Mouse (Mus musculus) forebrain, embryonic 10.5 days (tissue): ENCODE measurements around the gene Agap2. TPM values are rescaled to one million over a fixed set of nuclear protein-coding genes. Genes with fewer than 3 reads are reported as not detected.

Source experiments
- DNase-seq: peaks from one replicate; pipeline ENCODE4 v3.0.0-alpha.2; 2017; ENCODE audit warnings: low spot score; ENCODE audit errors: extremely low spot score
- H3K27ac ChIP-seq: fragments of 300-500 bp; sonication (generic); 2 replicates; pipeline ENCODE4 v1.5.1; 2016; ENCODE audit warnings: mild to moderate bottlenecking
- H3K27me3 ChIP-seq: fragments of 300-500 bp; sonication (generic); 2 replicates; pipeline ENCODE4 v1.6.1; 2016; ENCODE audit warnings: mild to moderate bottlenecking; ENCODE audit not compliant: poor library complexity, severe bottlenecking
- H3K36me3 ChIP-seq: fragments of 300-500 bp; sonication (generic); replicated peaks from 2 replicates; pipeline ENCODE4 v1.6.1; 2016; ENCODE audit warnings: mild to moderate bottlenecking, moderate library complexity
- H3K4me1 ChIP-seq: fragments of 300-500 bp; sonication (generic); 2 replicates; pipeline ENCODE4 v1.6.1; 2016
- H3K4me3 ChIP-seq: fragments of 300-500 bp; sonication (generic); 2 replicates; pipeline ENCODE4 v1.5.1; 2016; ENCODE audit warnings: mild to moderate bottlenecking, moderate library complexity
- H3K9me3 ChIP-seq: fragments of 300-500 bp; sonication (generic); 2 replicates; pipeline ENCODE4 v1.6.1; 2016; ENCODE audit warnings: mild to moderate bottlenecking, moderate library complexity
- whole genome bisulfite sequencing: fragments of 180-500 bp; shearing (Covaris S2); methylation state at CpG from one replicate; pipeline ENCODE4 v1.1.7; 2016; 5-methylcytosine and 5-hydroxymethylcytosine counted together
- polyA plus RNA-seq: library from polyadenylated mRNA; unstranded; fragments of >200 nt; fragmentation: Nextera tagmentation; extraction: Ambion mirVana; gene quantifications from 2 replicates; pipeline ENCODE4 v1.2.1, GENCODE M21; 2016

Agap2 gene
- polyA plus RNA-seq, 1 experiment from 2014 or later: 0.10 TPM

DNA sequence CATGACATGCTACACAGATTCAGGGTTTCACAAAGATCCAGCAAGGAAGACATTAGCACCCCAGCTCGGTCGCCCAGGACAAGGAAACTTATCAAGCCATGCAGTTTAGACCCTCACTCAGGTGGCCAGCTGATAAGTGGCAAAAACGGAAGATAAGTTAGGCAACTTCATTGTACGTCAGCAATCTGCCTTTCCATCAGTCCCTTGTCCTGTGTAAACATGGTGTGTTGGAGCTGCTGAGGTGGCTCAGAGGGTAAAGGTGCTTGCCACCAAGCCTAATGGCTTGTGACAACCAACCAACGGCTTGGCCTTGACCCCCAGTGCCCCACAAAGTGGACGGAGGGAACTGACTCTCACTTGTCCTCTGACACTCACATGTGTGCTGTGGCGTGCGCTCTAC, 25.3 kb downstream of the Agap2 start:
- Histone ChIP-seq H3K36me3 (peaks cover 58% of the 10 kb centered on the region), H3K27me3 (no peaks in the 10 kb centered on the region), H3K9me3 (no peaks in the 10 kb centered on the region), H3K4me1 (no peaks in the 10 kb centered on the region), H3K4me3 (no peak overlapping the region), H3K27ac (no peak overlapping the region)
- no peak for DNase-seq
- WGBS: 90% methylated on average over 8 of the region's 8 CpGs

- Histone ChIP-seq H3K27ac (no peak overlapping the region), H3K4me3 (no peak overlapping the region), H3K4me1 (no peaks in the 10 kb centered on the region), H3K9me3 (no peaks in the 10 kb centered on the region), H3K36me3 (peaks cover 55% of the 10 kb centered on the region), H3K27me3 (no peaks in the 10 kb centered on the region)
- WGBS: 91% methylated on average over 6 of the region's 6 CpGs
- DNase-seq: no peak
Observed at GRCm38 (mm10) chr10:127101151-127101550, 26.1 kb downstream of the Agap2 start.

GRCm38 (mm10) chr10:127103631-127104030, 28.5 kb downstream of the Agap2 start:
- Histone ChIP-seq H3K27me3 (no peaks in the 10 kb centered on the region), H3K9me3 (no peaks in the 10 kb centered on the region), H3K4me1 (no peaks in the 10 kb centered on the region), H3K36me3 (peaks cover 42% of the 10 kb centered on the region), H3K27ac (no peak overlapping the region), H3K4me3 (no peak overlapping the region)
- no peak for DNase-seq
- 87% methylated on average over 7 of the region's 7 CpGs for WGBS

- DNase-seq: no peak
- H3K36me3 ChIP-seq: peaks cover 33% of the 10 kb centered on the region
- H3K27me3 ChIP-seq: no peaks in the 10 kb centered on the region
- WGBS: 92% methylated on average over 16 of the region's 16 CpGs
- no peaks in the 10 kb centered on the region for H3K9me3 ChIP-seq
- no peaks in the 10 kb centered on the region for H3K4me1 ChIP-seq
- no peak overlapping the region for H3K4me3 ChIP-seq
- no peak overlapping the region for H3K27ac ChIP-seq
Observed at GRCm38 (mm10) chr10:127107563-127108261, 32.6 kb downstream of the Agap2 start.

GRCm38 (mm10) chr10:127108262-127108583, 33.1 kb downstream of the Agap2 start:
- no peaks in the 10 kb centered on the region for H3K27me3 ChIP-seq
- DNase-seq: no peak
- no peak overlapping the region for H3K4me3 ChIP-seq
- H3K9me3 ChIP-seq: no peaks in the 10 kb centered on the region
- peaks cover 38% of the 10 kb centered on the region for H3K36me3 ChIP-seq
- no peaks in the 10 kb centered on the region for H3K4me1 ChIP-seq
- H3K27ac ChIP-seq: no peak overlapping the region
- 88% methylated on average over 3 of the region's 3 CpGs for WGBS

GRCm38 (mm10) chr10:127111001-127111887, 36.2 kb downstream of the Agap2 start:
- DNase-seq: no peak
- WGBS: 91% methylated on average over 15 of the region's 15 CpGs
- Histone ChIP-seq H3K36me3 (peaks cover 33% of the 10 kb centered on the region), H3K27ac (no peak overlapping the region), H3K4me3 (no peak overlapping the region), H3K9me3 (no peaks in the 10 kb centered on the region), H3K4me1 (no peaks in the 10 kb centered on the region), H3K27me3 (no peaks in the 10 kb centered on the region)

- no peak for DNase-seq
- Histone ChIP-seq H3K27ac (no peak overlapping the region), H3K4me3 (no peak overlapping the region), H3K4me1 (no peaks in the 10 kb centered on the region), H3K9me3 (no peaks in the 10 kb centered on the region), H3K27me3 (no peaks in the 10 kb centered on the region), H3K36me3 (peaks cover 54% of the 10 kb centered on the region)
- WGBS: 93% methylated on average over 11 of the region's 11 CpGs
Observed at GRCm38 (mm10) chr10:127114408-127114807, 39.3 kb downstream of the Agap2 start.

DNA sequence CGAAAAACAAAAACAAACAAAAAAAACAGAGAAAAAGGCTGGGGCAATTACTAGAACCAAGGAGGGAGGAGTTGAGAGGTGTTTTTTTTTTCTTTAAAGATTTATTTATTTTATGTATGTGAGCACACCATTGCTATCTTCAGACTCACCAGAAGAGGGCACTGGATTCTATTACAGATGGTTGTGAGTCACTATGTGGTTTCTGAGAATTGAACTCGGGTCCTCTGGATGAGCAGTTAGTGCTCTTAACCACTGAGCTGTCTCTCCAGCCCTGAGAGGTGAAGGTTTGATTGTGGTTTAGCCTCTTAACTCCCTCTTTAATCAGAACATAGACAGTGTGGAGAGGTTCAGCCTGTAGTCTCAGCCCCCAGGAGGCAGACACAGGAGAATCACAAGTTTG, 40.0 kb downstream of the Agap2 start:
- WGBS: 86% methylated on average over 2 of the region's 2 CpGs
- peaks cover 4% of the 10 kb centered on the region for H3K4me1 ChIP-seq
- H3K9me3 ChIP-seq: no peaks in the 10 kb centered on the region
- H3K27me3 ChIP-seq: no peaks in the 10 kb centered on the region
- peaks cover 55% of the 10 kb centered on the region for H3K36me3 ChIP-seq
- H3K4me3 ChIP-seq: no peak overlapping the region
- H3K27ac ChIP-seq: no peak overlapping the region
- no peak for DNase-seq

DNA sequence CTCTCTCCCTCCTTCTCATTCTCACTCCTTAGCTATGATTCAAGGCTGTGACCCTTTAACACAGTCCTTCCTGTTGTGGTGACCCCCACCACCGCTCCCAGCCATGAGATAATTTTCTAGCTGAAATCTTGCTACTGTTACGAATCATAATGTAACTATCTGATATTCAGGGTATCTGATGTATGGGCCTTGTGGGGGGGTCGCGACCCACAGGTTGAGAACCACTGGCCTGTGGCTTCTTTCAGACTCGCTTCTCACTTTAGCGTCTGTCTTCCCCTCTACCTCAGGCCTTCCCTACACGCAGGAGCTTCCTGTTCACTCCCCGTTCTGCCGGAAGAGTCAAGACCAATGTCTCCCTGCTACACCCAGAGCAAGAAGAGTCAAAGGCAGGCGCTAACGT, 43.4 kb downstream of the Agap2 start:
- Histone ChIP-seq H3K4me3 (no peak overlapping the region), H3K4me1 (peaks cover 29% of the 10 kb centered on the region), H3K36me3 (peaks cover 42% of the 10 kb centered on the region), H3K27me3 (no peaks in the 10 kb centered on the region), H3K27ac (no peak overlapping the region), H3K9me3 (no peaks in the 10 kb centered on the region)
- no peak for DNase-seq
- WGBS: 93% methylated on average over 11 of the region's 11 CpGs

- no peak overlapping the region for H3K27ac ChIP-seq
- no peaks in the 10 kb centered on the region for H3K9me3 ChIP-seq
- H3K4me3 ChIP-seq: peak overlapping the region; percentile 8; the same call in 1 of the 2 replicates
- H3K4me1 ChIP-seq: peaks cover 29% of the 10 kb centered on the region
- no peaks in the 10 kb centered on the region for H3K27me3 ChIP-seq
- H3K36me3 ChIP-seq: peaks cover 42% of the 10 kb centered on the region
- DNase-seq: no peak
- 94% methylated on average over 10 of the region's 10 CpGs for WGBS
Observed at GRCm38 (mm10) chr10:127119229-127119628, 44.1 kb downstream of the Agap2 start.

- H3K27ac ChIP-seq: peak overlapping the region; percentile 82
- H3K27me3 ChIP-seq: no peaks in the 10 kb centered on the region
- peaks cover 29% of the 10 kb centered on the region for H3K4me1 ChIP-seq
- H3K4me3 ChIP-seq: peak overlapping the region; percentile 94
- DNase-seq: no peak
- 5% methylated on average over 34 of the region's 34 CpGs for WGBS
- no peaks in the 10 kb centered on the region for H3K9me3 ChIP-seq
- peaks cover 40% of the 10 kb centered on the region for H3K36me3 ChIP-seq
Observed at GRCm38 (mm10) chr10:127120301-127121065, 45.4 kb downstream of the Agap2 start.

DNA sequence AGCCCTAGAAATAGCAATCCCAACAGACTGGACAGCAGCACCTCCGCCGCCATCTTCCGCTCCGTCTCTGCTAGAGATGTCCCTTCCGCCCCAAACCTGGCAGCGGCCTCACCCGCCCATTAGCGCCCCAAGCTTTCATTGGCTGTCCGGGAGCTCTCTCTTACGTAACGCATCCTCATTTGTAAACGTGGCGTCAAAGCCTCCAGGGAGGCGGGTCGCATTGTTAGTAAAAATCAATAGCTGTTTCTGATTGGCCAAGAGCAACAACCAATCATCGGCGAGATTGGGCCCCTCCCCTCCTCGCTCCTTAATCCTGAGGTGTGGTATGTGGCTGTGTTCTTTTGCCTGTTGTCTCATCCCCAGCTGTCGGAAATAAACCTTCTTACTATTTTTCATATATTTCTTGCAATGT, 46.0 kb downstream of the Agap2 start, which contains the start of gene Os9:
TSS of gene Os9 (minus strand) at position 66 of the 412 bp plus-strand sequence.
- H3K36me3 ChIP-seq: peaks cover 34% of the 10 kb centered on the region
- peak within 1 kb of the TSS; percentile 94 for H3K4me3 ChIP-seq
- 0% methylated on average over 19 of the region's 19 CpGs for WGBS
- DNase-seq: peak; percentile 94
- H3K27ac ChIP-seq: peak within 1 kb of the TSS; percentile 82
- H3K4me1 ChIP-seq: peaks cover 29% of the 10 kb centered on the region
- no peaks in the 10 kb centered on the region for H3K9me3 ChIP-seq
- H3K27me3 ChIP-seq: no peaks in the 10 kb centered on the region
